Mouse (Mus musculus) brain, adult 10 weeks (tissue): Measurements from ENCODE around the gene Nanog. TPM values are rescaled to one million over a fixed set of nuclear protein-coding genes. Genes with fewer than 3 reads are reported as not detected.

Source experiments
- polyA plus RNA-seq: library from polyadenylated mRNA; stranded (reverse); fragments of 350-450 nt; fragmentation: Illumina TruSeq; extraction: RNeasy Lipid Tissue Mini Kit (QIAGEN cat#74804); gene quantifications from one replicate; pipeline ENCODE4 v1.2.3, GENCODE M21; 2015; ENCODE audit warnings: low read depth, low replicate concordance

The Nanog gene
- polyA plus RNA-seq = not detected

DNA sequence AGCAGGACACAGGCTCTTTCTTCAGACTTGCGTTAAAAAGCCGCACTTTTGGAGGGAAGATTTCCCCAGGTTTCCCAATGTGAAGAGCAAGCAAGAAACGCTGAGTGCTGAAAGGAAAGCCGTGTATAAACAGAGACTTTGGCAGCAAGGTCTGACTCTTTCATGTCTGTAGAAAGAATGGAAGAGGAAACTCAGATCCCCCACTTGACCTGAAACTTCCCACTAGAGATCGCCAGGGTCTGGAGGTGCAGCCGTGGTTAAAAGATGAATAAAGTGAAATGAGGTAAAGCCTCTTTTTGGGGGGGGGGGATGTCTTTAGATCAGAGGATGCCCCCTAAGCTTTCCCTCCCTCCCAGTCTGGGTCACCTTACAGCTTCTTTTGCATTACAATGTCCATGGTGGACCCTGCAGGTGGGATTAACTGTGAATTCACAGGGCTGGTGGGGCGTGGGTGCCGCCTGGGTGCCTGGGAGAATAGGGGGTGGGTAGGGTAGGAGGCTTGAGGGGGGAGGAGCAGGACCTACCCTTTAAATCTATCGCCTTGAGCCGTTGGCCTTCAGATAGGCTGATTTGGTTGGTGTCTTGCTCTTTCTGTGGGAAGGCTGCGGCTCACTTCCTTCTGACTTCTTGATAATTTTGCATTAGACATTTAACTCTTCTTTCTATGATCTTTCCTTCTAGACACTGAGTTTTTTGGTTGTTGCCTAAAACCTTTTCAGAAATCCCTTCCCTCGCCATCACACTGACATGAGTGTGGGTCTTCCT is at the start of gene Nanog:
TSS of gene Nanog (plus strand) at position 454 of the 765 bp plus-strand sequence.

Other genes starting within 250 kb of the Nanog start
- 37.6 TPM for gene Rimklb, start 208.7 kb upstream of the Nanog start, polyA plus RNA-seq
- not detected for gene Mfap5, start 201.6 kb upstream of the Nanog start, polyA plus RNA-seq
- not detected for gene Aicda, start 153.7 kb upstream of the Nanog start, polyA plus RNA-seq
- gene Apobec1, start 105.0 kb upstream of the Nanog start, polyA plus RNA-seq = 3.0 TPM
- gene Gdf3, start 97.4 kb upstream of the Nanog start, polyA plus RNA-seq = not detected
- not detected for gene Dppa3, start 81.1 kb upstream of the Nanog start, polyA plus RNA-seq
- gene Slc2a3, start 94.2 kb downstream of the Nanog start, polyA plus RNA-seq = 88.9 TPM
- gene Foxj2, start 112.4 kb downstream of the Nanog start, polyA plus RNA-seq = 14.9 TPM
- gene C3ar1, start 148.7 kb downstream of the Nanog start, polyA plus RNA-seq = 1.0 TPM
- gene Necap1, start 167.0 kb downstream of the Nanog start, polyA plus RNA-seq = 194 TPM
- gene Clec4a1, start 214.4 kb downstream of the Nanog start, polyA plus RNA-seq = 0.39 TPM
- 1.9 TPM for gene Clec4a3, start 245.0 kb downstream of the Nanog start, polyA plus RNA-seq